Mouse (Mus musculus) embryonic fibroblast, embryonic 13.5 days (primary cell): ENCODE results near the gene Mettl6.

Experiments
- CTCF ChIP-seq: IDR thresholded peaks from 2 replicates; pipeline ENCODE4 v1.5.1; 2011; ENCODE audit warnings: mild to moderate bottlenecking, control low read depth, low read length, moderate library complexity, borderline replicate concordance; ENCODE audit not compliant: insufficient read depth
- POLR2A ChIP-seq: IDR thresholded peaks from 2 replicates; pipeline ENCODE4 v1.6.1; 2011; ENCODE audit warnings: low read depth, mild to moderate bottlenecking, control low read depth, low read length, moderate library complexity

GRCm38 (mm10) chr14:31532656-31533055 is 37.8 kb upstream of the Mettl6 start:
- no peak for TF ChIP-seq POLR2A
- no peak for TF ChIP-seq CTCF
